Mouse (Mus musculus): ENCODE measurements around the gene Trpv3. TPM values are rescaled to one million over a fixed set of nuclear protein-coding genes. Genes with fewer than 3 reads are reported as not detected.
A peak's percentile ranks its signal among the peaks of the same experiment; 100 is the strongest.

Trpv3 gene
- polyA plus RNA-seq (2015; fragmentation: Nextera tagmentation; extraction: Ambion mirVana) = 0.18 and 0.22 TPM in 2 replicates

GRCm38 (mm10) chr11:73267267-73267666, at the start of gene Trpv3:
Gene Trpv3, plus strand, starts transcription at chr11:73267388.
- no peak within 1 kb of the TSS for H3K4me3 ChIP-seq (replicated peaks)
- H3K4me1 ChIP-seq = no peaks in the 10 kb centered on the region
- no peak for ATAC-seq (replicated peaks; ENCODE audit: low FRiP score)
- H3K9ac ChIP-seq = no peak within 1 kb of the TSS
- H3K9me3 ChIP-seq (replicated peaks) = no peaks in the 10 kb centered on the region
- no peaks in the 10 kb centered on the region for H3K27me3 ChIP-seq
- H3K4me2 ChIP-seq = no peak within 1 kb of the TSS
- H3K36me3 ChIP-seq = no peaks in the 10 kb centered on the region
- no peak within 1 kb of the TSS for H3K27ac ChIP-seq
- WGBS = 81% methylated on average over 7 of the region's 7 CpGs

- no peak for ATAC-seq (replicated peaks; ENCODE audit: low FRiP score)
- Histone ChIP-seq H3K9me3 (replicated peaks) (no peaks in the 10 kb centered on the region), H3K4me2 (no peak overlapping the region), H3K4me3 (replicated peaks) (no peak overlapping the region), H3K4me1 (no peaks in the 10 kb centered on the region), H3K9ac (no peak overlapping the region), H3K36me3 (no peaks in the 10 kb centered on the region), H3K27ac (no peak overlapping the region), H3K27me3 (no peaks in the 10 kb centered on the region)
- 70% methylated on average over 2 of the region's 2 CpGs for WGBS
These were observed 47.5 kb upstream of the Trpv3 start for GRCm38 (mm10) chr11:73219671-73220070.

- ATAC-seq (replicated peaks; ENCODE audit: low FRiP score) = no peak
- Histone ChIP-seq H3K9ac (no peak overlapping the region), H3K4me2 (no peak overlapping the region), H3K27me3 (no peaks in the 10 kb centered on the region), H3K9me3 (replicated peaks) (no peaks in the 10 kb centered on the region), H3K27ac (no peak overlapping the region), H3K36me3 (no peaks in the 10 kb centered on the region), H3K4me1 (no peaks in the 10 kb centered on the region), H3K4me3 (replicated peaks) (no peak overlapping the region)
- 90% methylated on average over 1 of the region's 1 CpGs for WGBS
These were observed 46.5 kb upstream of the Trpv3 start for GRCm38 (mm10) chr11:73220651-73221050.

- 22% methylated on average over 5 of the region's 5 CpGs for WGBS
- Histone ChIP-seq H3K27me3 (no peaks in the 10 kb centered on the region), H3K4me1 (no peaks in the 10 kb centered on the region), H3K9ac (no peak overlapping the region), H3K36me3 (no peaks in the 10 kb centered on the region), H3K4me3 (replicated peaks) (no peak overlapping the region), H3K27ac (no peak overlapping the region), H3K4me2 (no peak overlapping the region), H3K9me3 (replicated peaks) (no peaks in the 10 kb centered on the region)
- no peak; the same call in 1 of the 2 replicates for ATAC-seq (replicated peaks; ENCODE audit: low FRiP score)
These were observed 44.3 kb upstream of the Trpv3 start for GRCm38 (mm10) chr11:73222846-73223245.

GRCm38 (mm10) chr11:73223966-73224365, 43.2 kb upstream of the Trpv3 start:
- 68% methylated on average over 2 of the region's 2 CpGs for WGBS
- Histone ChIP-seq H3K9ac (no peak overlapping the region), H3K9me3 (replicated peaks) (no peaks in the 10 kb centered on the region), H3K27ac (no peak overlapping the region), H3K4me2 (no peak overlapping the region), H3K36me3 (no peaks in the 10 kb centered on the region), H3K4me3 (replicated peaks) (no peak overlapping the region), H3K4me1 (no peaks in the 10 kb centered on the region), H3K27me3 (no peaks in the 10 kb centered on the region)
- ATAC-seq (replicated peaks; ENCODE audit: low FRiP score) = no peak

- H3K36me3 ChIP-seq = no peaks in the 10 kb centered on the region
- no peak for ATAC-seq (replicated peaks; ENCODE audit: low FRiP score)
- H3K9me3 ChIP-seq (replicated peaks) = no peaks in the 10 kb centered on the region
- no peak overlapping the region for H3K4me3 ChIP-seq (replicated peaks)
- H3K27ac ChIP-seq = no peak overlapping the region
- H3K9ac ChIP-seq = no peak overlapping the region
- H3K4me1 ChIP-seq = no peaks in the 10 kb centered on the region
- no peaks in the 10 kb centered on the region for H3K27me3 ChIP-seq
- no peak overlapping the region for H3K4me2 ChIP-seq
- WGBS = 85% methylated on average over 6 of the region's 6 CpGs
These were observed 41.3 kb upstream of the Trpv3 start for GRCm38 (mm10) chr11:73225856-73226255.

- Histone ChIP-seq H3K4me3 (replicated peaks) (no peak overlapping the region), H3K9me3 (replicated peaks) (no peaks in the 10 kb centered on the region), H3K36me3 (no peaks in the 10 kb centered on the region), H3K4me2 (no peak overlapping the region), H3K27me3 (no peaks in the 10 kb centered on the region), H3K27ac (no peak overlapping the region), H3K9ac (no peak overlapping the region), H3K4me1 (no peaks in the 10 kb centered on the region)
- 79% methylated on average over 5 of the region's 5 CpGs for WGBS
- no peak for ATAC-seq (replicated peaks; ENCODE audit: low FRiP score)
These were observed 38.3 kb upstream of the Trpv3 start for GRCm38 (mm10) chr11:73228881-73229280.

- ATAC-seq (replicated peaks; ENCODE audit: low FRiP score) = no peak
- 90% methylated on average over 5 of the region's 5 CpGs for WGBS
- Histone ChIP-seq H3K36me3 (no peaks in the 10 kb centered on the region), H3K9ac (no peak overlapping the region), H3K27ac (no peak overlapping the region), H3K9me3 (replicated peaks) (no peaks in the 10 kb centered on the region), H3K4me1 (peaks cover under 1% of the 10 kb centered on the region; the same call in 1 of the 2 replicates), H3K4me2 (no peak overlapping the region), H3K27me3 (no peaks in the 10 kb centered on the region), H3K4me3 (replicated peaks) (no peak overlapping the region)
These were observed 37.1 kb upstream of the Trpv3 start for GRCm38 (mm10) chr11:73230081-73230480.

- ATAC-seq (replicated peaks; ENCODE audit: low FRiP score) = no peak
These were observed 34.7 kb upstream of the Trpv3 start for GRCm38 (mm10) chr11:73232513-73232912.

GRCm38 (mm10) chr11:73233992-73234391, 33.2 kb upstream of the Trpv3 start, which contains the start of gene Trpv1:
Gene Trpv1, plus strand, starts transcription at chr11:73234292.
- Histone ChIP-seq H3K4me3 (replicated peaks) (no peak within 1 kb of the TSS), H3K9me3 (replicated peaks) (no peaks in the 10 kb centered on the region), H3K36me3 (no peaks in the 10 kb centered on the region), H3K4me2 (no peak within 1 kb of the TSS), H3K4me1 (peaks cover 15% of the 10 kb centered on the region), H3K27ac (no peak within 1 kb of the TSS), H3K9ac (no peak within 1 kb of the TSS), H3K27me3 (no peaks in the 10 kb centered on the region)
- 81% methylated on average over 5 of the region's 5 CpGs for WGBS
- ATAC-seq (replicated peaks; ENCODE audit: low FRiP score) = no peak

More at GRCm38 (mm10) chr11:73232513-73232912, 34.7 kb upstream of the Trpv3 start:
- Histone ChIP-seq H3K9me3 (replicated peaks) (no peaks in the 10 kb centered on the region), H3K4me2 (no peak overlapping the region), H3K4me1 (peaks cover 15% of the 10 kb centered on the region), H3K27ac (no peak overlapping the region), H3K36me3 (no peaks in the 10 kb centered on the region), H3K9ac (no peak overlapping the region), H3K27me3 (no peaks in the 10 kb centered on the region), H3K4me3 (replicated peaks) (no peak overlapping the region)
- 66% methylated on average over 2 of the region's 2 CpGs for WGBS

GRCm38 (mm10) chr11:73235990-73236701, 31.0 kb upstream of the Trpv3 start:
- ATAC-seq (replicated peaks; ENCODE audit: low FRiP score) = peak; percentile 71; the same call in 1 of the 2 replicates
- Histone ChIP-seq H3K27ac (peak overlapping the region; percentile 78), H3K9ac (no peak overlapping the region), H3K9me3 (replicated peaks) (no peaks in the 10 kb centered on the region), H3K4me3 (replicated peaks) (no peak overlapping the region), H3K36me3 (no peaks in the 10 kb centered on the region), H3K27me3 (no peaks in the 10 kb centered on the region), H3K4me1 (peaks cover 15% of the 10 kb centered on the region), H3K4me2 (no peak overlapping the region)
- WGBS = 21% methylated on average over 5 of the region's 5 CpGs

GRCm38 (mm10) chr11:73236731-73237130, 30.5 kb upstream of the Trpv3 start:
- Histone ChIP-seq H3K4me1 (peaks cover 20% of the 10 kb centered on the region), H3K9me3 (replicated peaks) (no peaks in the 10 kb centered on the region), H3K36me3 (no peaks in the 10 kb centered on the region), H3K9ac (no peak overlapping the region), H3K4me3 (replicated peaks) (no peak overlapping the region), H3K27me3 (no peaks in the 10 kb centered on the region), H3K4me2 (no peak overlapping the region), H3K27ac (peak overlapping the region; percentile 41; the same call in 1 of the 2 replicates)
- no peak for ATAC-seq (replicated peaks; ENCODE audit: low FRiP score)
- WGBS = 57% methylated on average over 3 of the region's 3 CpGs
